Mouse (Mus musculus) urinary bladder, postnatal 36 days (tissue): Measurements from ENCODE around the gene Nup188.

ENCODE experiments used
- DNase-seq, 2 experiments: peaks; one replicate each; pipeline ENCODE4 v3.0.0; 2022; ENCODE audit warnings: low spot score in 2 of 2, mixed read lengths in 1 of 2

The Nup188 gene

DNA sequence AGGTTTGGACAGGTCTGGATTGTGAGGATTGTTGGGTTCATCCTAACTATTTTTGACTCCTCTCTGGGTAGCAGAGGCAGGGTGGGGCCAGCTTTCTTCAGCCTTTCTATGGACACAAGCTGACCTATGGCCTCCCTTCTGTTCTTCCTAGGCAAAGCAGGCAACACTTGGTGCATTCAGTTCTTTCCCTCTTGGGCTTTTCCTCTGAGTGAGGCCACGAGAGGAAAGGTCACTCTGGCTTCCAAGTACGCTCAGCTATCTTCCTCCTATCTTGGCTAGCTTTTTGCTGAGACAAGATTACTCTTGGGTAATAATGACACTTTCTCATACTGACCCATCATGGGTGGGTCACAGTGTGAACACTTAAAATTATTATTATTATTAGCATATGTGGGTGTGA, 3.0 kb upstream of the Nup188 start:
- DNase-seq: no peak

DNA sequence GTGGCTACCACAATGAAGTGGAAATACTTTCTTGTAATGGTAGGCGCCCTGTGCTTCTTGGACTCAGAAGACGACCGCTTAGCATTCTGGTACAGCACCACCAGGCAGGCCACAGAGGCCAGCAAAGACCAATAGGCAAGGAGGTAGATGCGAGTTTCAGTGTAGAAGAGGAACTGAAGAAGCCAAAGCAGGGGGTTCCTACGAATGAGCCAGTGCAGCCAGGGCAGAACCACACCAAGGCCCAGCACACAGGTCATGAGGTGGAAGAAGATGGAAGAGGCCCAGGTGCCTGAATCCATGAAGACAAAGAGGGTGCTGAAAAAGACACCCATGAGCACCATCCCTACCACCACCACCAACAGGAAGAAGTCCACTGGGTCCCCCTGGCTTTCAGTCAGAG, 1.2 kb upstream of the Nup188 start:
- DNase-seq: no peak

DNA sequence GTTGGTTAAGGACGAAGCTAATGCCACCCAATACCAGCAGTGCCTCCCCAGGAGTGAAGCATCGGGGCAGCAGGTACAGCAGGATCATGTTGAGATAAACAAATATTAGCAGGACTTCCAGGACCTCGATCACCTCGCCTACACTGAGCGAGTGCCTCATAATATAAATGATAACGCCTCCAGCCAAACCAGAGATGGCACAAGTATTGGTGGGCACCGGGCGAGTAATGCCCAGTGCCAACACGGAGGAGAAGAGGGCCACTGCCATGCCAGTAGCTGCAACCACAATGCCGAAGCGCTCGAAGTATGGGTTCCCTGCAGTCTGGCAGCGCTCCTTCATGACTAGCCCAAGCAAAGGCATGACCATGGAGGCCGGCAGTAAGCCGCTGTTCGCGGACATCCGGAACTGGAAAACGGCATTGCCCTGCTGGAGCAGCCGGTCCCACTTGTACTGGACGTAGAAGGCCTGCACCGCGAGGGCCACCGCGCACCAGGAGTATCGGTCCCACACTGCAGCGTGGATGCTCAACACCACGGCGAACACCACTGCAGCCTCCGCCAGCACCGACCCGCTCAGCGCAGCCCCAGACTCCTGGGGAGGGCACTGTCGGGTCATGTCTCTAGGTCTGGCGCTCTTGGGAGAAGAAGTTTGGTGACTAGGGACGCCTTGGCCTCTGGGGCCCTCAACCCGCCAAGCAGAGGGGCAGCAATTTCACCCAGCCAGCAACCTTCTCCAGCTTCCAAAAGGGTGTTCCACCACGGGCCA, 598 bp upstream of the Nup188 start:
- DNase-seq: no peak

DNA sequence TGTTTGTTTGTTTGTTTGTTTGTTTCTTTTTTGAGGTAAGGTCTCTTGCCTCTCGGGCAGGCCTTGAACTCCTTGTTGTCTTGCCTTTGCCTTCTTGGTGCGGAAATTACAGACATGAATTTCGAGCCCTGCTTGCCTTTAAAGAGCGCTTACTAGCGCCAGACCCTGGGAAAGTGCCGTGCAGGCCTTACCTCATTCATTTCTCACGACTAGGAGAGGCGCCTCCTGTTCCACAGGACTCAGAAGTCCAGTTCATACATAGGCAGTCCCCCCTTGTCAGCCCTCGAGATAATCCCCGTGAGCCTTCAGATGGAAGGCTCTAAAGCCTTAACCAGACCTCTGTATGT, 803 bp downstream of the Nup188 start:
- DNase-seq: no peak

DNA sequence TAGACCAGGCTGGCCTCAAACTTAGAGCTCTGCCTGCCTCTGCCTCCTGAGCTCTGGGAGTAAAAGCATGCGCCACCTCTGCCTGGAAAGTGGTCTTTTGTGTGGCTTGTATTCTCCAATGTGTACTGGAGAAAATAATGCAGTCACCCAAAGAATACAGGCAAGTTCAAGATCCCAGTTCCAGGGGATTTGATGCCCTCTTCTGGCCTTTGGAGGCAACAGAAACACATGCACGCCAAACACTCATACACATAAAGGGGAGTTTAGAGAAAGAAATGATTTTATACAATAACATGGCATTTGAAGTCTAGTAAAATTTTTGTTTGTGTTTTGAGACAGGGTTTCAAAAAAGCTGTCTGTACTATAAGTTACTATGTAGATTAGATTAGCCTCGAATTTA, 13.3 kb downstream of the Nup188 start:
- no peak for DNase-seq

DNA sequence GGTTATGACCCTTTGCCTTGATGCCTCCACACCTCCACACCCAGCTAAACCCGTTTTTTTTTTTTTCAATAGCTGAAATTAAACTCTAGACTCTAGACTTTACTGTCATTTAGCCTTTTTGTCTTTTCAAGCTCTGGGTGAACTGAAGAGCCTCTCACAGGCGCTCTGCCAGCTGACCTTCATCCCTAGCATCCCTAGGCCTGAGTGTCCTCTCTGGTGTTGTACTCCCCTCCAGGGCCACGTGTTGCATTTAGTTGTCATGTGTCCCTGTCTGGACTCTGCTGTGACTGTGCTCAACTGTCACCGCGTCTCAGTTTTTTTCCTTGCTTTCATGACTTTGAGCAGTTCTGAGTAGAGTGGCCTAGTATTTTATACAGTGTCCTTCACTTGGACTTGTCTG, 13.8 kb downstream of the Nup188 start:
- DNase-seq: no peak

DNA sequence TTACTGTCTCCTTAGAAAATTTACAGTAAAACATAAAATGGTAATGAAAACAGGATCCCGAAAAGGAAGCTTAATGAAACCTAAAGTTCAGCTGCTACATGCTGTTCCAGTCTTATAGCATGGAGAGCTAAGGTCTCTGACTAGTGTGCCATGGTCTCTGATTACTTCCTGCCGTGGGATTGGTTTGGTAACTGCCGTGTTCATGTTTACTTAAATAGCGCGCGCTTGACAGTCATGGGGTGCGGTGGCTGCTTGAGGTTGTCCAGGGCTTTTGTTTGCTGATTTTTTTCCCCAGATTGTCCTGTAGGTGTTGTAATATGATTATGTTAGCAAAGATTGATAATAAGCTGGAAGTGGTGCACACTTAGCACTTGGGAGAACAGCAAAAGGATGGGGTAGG, 19.9 kb downstream of the Nup188 start:
- no peak for DNase-seq

DNA sequence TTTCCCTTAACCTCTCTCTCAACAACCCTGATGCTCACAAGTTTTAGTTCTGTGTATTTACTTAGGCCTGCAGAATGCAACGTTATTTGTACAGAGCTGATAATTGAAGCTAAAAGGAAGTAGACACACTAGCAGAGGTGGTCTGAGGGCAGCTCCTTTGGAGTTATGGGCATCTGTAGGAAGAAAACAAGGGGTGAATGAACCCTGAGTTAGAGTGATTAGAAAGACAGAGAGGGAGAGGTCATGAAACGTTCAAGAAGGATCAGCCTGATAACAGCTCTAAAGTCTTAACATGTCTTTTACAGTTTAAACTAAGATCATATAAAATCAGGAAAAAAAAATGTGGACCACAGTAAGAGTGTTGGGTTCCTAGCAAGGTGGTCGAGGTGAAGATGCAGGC, 23.2 kb downstream of the Nup188 start:
- no peak for DNase-seq

DNA sequence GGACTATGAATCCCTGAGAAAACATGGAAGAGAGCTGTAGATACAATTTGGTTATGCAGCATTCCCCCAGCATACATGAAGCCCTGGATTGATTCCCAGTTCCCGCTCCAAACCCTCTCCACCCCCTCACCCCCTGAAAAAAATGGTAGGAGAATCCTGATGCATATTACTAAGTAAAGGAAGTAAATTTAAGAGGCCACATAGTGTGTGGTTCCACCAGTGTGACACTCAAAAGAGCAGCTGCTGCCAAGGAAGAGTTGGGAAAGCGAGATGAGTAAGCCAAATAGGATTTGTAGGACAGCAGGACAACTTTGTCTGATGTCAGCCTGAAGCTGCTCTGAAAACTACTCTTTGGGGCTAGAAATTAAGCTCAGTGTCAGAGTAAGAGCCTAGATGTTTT, 25.3 kb downstream of the Nup188 start:
- no peak for DNase-seq

DNA sequence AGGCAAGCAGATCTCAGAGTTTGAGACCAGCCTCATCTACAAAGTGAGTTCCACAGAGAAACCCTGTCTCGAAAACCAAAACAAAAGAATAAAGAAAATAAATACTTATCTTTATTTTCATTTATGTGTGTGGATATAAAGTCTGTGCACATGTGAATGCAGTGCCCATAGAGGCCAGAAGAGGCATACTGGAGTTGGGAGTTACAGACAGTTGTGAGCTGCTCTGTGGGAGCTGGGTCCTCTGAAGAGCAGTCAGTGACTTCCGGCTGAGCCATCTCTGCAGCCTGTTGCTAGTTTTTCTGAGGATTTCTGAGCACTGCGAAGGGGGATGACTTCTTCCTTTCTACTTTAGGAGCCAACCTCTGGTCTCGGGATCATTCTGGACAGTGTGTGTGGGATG, 29.9 kb downstream of the Nup188 start:
- DNase-seq: no peak

DNA sequence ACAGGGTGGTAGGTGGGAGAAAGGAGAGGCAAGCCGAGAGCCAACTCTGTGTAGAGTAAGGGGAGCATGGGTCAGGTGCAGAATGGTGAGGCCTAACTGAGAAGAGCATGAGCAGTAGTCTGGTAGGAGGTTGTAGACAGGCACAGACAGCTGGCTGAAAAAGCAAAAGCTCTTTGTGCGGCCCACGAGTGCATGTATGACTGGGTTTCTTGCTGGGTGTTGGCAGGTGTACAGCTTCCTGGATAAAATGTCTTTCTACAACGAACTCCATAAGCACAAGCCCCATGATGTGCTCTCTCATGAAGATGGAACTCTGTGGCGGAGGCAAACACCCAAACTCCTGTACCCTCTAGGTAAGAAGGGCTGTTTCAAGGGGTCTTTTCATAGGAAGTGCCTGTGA, 30.8 kb downstream of the Nup188 start:
- DNase-seq: no peak

DNA sequence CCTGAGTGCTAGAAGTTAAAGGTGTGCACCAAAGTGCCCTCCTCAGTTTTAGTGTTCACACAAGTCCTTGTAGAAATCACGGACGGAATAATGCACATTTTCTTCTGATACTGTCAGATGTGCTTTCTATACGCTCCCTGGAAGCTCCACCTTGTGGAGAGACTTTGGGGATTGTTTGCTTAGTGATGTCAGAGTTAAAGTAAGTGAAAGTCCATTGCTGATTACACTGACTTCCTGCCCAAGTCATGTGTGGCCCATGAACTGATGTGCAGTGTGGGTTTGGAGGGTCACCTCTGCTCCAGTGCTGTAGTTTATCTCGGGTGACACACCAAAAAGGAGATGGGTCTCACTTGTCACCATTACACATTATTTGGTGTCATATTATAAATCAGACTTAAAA, 33.1 kb downstream of the Nup188 start:
- DNase-seq: no peak

DNA sequence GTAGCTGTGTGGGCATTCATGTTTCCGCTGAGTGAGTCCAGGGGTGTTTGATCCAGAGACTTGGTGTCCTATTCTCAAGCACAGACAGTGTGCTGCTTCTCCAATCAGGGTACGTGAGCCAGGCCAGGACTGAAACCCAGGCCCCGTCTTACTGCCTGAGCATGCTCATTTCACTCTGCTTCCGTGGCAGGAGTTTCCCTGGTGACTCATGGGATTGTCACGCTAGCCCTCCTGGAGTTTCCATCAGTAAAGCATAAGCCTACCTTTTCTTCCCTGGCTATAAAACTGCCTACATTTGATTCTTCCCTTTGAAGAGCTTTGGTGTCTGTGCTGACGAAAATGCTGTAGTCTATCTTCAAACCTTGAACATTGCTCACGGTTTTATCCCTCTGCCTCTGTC, 36.9 kb downstream of the Nup188 start:
- no peak for DNase-seq

DNA sequence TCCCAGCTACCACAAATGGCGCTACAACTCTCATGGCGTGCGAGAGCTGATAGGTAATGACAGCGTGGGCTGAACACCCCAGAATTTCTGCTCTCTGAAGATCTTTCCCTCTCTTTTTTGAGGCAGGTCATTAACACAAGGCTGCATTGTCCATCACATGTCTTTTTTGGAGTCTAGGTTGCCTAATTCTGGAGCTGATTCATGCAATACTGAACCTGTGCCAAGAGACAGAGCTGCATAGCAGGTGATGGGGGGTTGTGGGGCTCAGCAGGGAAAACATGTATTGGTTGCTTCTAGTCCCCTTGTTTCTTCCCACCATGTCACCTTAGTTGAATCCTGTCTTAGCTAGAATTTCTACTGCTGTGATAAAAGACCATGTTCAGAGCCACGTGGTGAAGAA, 39.1 kb downstream of the Nup188 start:
- DNase-seq: no peak

DNA sequence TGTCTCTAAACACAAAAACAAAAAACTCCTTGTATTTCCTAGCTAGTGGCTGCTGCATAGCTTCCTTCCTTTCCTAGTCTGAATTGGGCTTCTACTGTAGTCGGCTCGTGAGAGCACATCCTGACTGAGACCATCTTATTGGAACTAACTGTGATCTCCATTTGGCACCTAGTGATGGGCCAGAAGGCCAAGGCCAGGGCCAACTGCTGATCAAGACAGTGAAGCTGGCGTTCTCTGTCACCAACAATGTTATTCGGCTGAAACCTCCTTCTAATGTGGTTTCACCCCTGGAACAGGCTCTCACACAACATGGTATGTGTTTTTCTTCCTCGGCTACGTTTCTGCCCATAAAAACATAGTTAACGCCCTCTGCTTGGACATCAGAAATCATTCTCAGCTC, 41.1 kb downstream of the Nup188 start:
- DNase-seq: no peak

DNA sequence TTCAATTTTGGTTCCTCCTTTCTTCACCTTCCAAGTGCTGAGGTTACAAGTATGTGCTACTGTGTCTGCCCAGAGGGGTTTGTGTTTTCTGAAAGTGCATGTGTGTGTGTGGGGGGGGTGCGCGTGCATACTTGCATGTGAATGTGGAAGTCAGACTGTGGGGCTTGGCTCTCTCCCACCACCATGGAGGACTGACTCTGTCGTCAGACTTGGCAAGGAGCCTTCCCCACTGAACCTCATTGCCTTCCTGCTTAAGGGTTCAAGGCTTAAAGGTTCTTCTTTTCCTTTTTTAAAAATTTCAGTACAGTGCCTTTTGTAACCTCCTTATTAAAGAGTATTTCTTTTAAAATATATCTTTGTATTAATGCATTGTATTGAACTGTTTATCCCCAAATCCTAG, 42.6 kb downstream of the Nup188 start:
- no peak for DNase-seq

DNA sequence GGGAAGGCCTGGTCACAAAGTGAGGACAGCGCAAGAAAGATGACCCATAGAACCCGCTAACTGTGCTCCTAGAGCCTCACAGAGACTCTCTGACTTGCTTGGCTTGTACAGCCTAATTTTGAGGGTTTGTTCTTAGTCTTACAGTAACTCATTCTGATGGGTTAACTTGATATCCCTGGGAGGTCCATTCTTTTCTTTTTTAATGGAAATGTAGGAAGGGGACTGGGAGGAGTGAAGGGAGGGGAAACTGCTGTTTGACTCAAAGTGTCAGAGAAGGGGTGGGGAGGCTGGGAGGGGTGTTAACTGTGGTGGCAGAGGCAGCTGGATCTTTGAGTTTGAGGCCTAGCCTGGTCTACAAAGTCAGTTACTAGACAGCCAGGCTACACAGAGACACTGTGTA, 49.1 kb downstream of the Nup188 start:
- DNase-seq: no peak

DNA sequence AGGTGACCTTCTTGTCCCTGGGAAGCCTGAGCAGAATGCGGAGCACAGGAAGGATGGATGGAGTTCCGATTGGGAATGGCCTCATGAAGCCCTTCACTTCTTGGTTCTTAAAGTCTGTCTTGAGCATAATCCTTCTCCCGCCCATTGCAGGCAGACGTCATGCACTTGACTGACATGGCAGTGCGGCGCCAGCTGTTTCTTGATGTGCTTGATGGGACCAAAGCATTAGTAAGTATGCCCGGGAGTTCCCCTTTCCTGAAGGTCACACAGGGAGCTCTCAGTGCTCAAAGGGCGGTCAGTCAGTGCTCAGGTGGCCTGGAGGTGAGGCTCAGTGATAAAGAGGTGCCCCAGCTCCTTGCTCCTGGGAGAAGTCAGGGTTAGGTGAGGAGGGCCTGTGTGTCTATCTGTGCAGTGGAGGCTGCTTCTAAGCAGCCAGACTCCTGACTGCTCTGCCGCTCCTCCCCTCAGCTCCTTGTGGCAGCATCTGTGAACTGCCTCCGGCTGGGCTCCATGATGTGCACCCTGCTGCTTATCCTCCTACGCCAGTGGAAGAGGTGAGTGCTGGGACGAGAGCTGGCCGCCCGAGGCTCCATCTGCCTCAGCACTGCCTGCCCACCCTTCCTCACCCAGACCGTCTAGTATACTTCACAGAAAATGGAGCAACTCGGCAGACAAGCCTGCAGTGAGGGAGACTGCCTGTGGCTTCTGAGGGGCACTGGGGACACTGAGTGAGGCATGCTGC, 50.1 kb downstream of the Nup188 start:
- DNase-seq: no peak

DNA sequence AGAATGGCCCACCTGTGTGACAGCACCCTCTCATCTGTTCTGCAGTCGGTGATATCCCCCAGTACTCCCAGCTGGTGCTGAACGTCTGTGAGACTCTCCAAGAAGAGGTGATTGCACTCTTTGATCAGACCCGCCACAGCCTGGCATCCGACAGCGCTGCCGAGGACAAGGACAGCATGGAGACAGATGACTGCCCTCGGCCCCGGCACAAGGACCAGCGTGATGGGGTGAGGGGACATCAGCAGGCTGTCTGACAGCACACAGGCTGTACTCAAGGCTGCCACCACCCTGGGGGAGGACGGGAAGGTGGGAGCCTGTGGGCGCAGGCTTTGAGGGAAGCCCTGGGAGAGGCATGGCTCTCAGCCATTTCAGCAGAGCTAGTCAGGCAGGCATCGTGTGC, 51.0 kb downstream of the Nup188 start:
- no peak for DNase-seq

DNA sequence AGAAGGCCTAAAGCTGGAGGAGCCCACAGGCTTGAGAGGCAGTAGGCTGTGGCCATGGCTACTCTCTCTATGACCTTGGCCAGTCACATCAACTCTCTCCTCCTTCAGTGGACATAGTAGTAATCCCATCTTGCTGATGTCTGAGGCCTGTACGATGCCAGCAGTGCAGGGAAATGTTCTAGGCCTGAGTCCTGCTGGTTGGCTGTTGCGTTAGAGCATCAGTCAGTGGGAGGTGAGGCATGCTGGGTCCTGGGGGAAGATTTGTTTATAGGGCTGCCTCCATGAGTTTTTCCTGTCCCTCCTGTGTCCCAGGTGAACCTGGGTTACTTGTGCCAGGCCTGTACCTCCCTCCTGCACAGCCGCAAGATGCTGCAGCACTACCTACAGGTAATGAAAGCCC, 55.9 kb downstream of the Nup188 start:
- DNase-seq: no peak

DNA sequence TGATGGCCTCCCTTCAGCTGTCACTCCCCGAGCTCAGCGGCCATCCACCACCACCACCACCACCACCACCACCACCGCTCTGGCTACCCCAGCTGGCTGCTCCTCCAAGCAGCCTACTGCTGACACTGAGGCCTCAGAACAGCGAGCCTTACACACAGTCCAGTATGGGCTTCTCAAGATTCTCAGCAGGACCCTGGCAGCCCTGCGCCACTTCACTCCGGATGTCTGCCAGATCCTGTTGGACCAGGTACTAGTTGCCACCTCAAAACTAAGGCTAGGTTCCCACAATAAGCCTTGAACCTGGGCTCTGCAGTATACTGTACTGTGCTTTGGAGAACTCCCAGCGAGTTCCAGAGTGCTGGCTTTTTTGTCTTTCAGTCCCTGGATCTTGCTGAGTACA, 56.3 kb downstream of the Nup188 start:
- DNase-seq: no peak

DNA sequence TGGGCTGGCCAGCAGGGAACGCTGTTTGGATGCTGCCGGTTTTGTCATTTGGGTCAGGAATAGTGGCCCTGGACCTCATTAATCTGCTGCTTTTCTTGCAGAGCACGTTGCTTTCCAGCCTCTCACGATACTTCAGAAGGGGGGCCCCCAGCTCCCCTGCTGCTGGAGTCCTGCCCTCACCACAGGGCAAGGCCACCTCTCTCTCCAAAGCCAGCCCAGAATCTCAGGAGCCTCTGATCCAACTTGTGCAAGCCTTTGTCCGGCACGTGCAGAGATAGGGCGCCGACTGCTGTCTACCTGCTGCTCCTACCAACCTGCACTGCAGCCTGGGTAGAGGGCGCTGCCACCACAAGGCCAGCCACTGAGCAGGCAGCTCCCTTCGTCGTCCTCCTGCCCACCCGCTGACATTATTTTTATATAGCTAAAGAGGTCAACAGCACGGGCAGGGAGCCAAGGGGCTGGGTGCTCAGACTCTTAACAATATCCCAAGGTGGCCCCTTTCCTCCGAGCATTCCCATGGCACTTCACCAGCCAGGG, 57.5 kb downstream of the Nup188 start:
- peak; percentile 43 to 46 for DNase-seq

DNA sequence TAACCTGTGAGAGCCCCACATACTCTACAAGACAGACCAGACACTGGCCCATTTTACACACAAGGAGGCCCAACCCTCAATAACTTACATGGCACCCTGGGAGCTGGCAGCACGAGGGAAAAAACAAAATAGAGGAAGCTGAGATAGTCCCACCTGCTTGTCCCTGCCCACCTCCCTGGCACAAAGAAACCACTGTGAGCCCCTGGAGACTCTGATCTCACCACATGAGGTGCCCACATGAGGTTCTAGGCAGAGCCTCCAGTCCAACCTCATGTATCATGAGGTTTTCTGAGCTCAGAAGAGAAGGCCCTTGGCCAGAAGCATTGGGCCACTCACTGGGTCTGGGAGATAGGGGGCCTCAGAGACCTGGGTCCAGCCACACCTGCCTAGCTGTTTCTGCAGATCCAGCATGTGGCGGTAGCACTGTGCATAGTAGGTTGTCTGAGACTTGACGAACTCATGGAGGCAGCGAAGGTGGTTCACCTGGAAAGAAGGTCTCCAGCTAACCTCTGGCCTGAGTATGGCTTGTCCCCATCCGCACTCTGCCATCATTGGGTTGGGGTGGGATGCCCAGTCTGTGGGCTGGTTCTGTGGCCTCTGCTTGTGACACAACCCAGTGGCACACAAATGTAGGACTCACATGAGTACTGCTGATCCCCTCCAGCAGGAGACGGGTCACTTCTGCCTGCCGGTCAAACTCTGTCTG, 59.9 kb downstream of the Nup188 start:
- no peak for DNase-seq
